Mouse (Mus musculus) midbrain, embryonic 13.5 days (tissue): ENCODE results near the gene Agrn. TPM values are rescaled to one million over a fixed set of nuclear protein-coding genes. Genes with fewer than 3 reads are reported as not detected.

Experiments used
- ATAC-seq: fragments of 200-750 bp; cut with Nextera tagmentation; 2 replicates; pipeline ENCODE4 v1.8.0; 2017; ENCODE audit warnings: mild to moderate bottlenecking, moderate TSS enrichment, moderate library complexity
- H3K27ac ChIP-seq: fragments of 300-500 bp; sonication (generic); 2 replicates; pipeline ENCODE4 v1.5.1; 2015; ENCODE audit warnings: inconsistent platforms, mild to moderate bottlenecking, moderate library complexity
- H3K27me3 ChIP-seq: fragments of 300-500 bp; sonication (generic); 2 replicates; pipeline ENCODE4 v1.6.1; 2015; ENCODE audit warnings: mild to moderate bottlenecking, inconsistent platforms
- H3K36me3 ChIP-seq: fragments of 300-500 bp; sonication (generic); 2 replicates; pipeline ENCODE4 v1.6.1; 2015; ENCODE audit warnings: mild to moderate bottlenecking, inconsistent platforms
- H3K4me1 ChIP-seq: fragments of 300-500 bp; sonication (generic); replicated peaks from 2 replicates; pipeline ENCODE4 v1.6.1; 2015; ENCODE audit warnings: inconsistent platforms
- H3K4me2 ChIP-seq: fragments of 300-500 bp; sonication (generic); replicated peaks from 2 replicates; pipeline ENCODE4 v1.6.1; 2015; ENCODE audit warnings: moderate library complexity, mild to moderate bottlenecking, inconsistent platforms
- H3K4me3 ChIP-seq: fragments of 300-500 bp; sonication (generic); replicated peaks from 2 replicates; pipeline ENCODE4 v1.5.1; 2015; ENCODE audit warnings: mild to moderate bottlenecking, inconsistent platforms
- H3K9ac ChIP-seq: fragments of 300-500 bp; sonication (generic); replicated peaks from 2 replicates; pipeline ENCODE4 v1.6.1; 2015; ENCODE audit warnings: mild to moderate bottlenecking, inconsistent platforms
- H3K9me3 ChIP-seq: fragments of 300-500 bp; sonication (generic); 2 replicates; pipeline ENCODE4 v1.6.1; 2016; ENCODE audit warnings: mild to moderate bottlenecking, inconsistent platforms
- WGBS: fragments of 180-500 bp; shearing (Covaris S2); methylation state at CpG from one replicate; pipeline ENCODE4 v1.1.7; 2015; 5-methylcytosine and 5-hydroxymethylcytosine counted together
- polyA plus RNA-seq: library from polyadenylated mRNA; unstranded; fragments of >200 nt; fragmentation: Nextera tagmentation; extraction: Ambion mirVana; gene quantifications from 2 replicates; pipeline ENCODE4 v1.2.1, GENCODE M21; 2015

Gene Agrn
- polyA plus RNA-seq, result 129 and 142 TPM in 2 replicates

- Histone ChIP-seq H3K27me3 (0 out of 2 replicates have a peak, but pooled peaks cover under 1% of the 10 kb centered on the region), H3K4me2 (peak within 1 kb of the TSS; percentile 91)
- ATAC-seq, result peak; percentile 80
Observed at GRCm38 (mm10) chr4:156197131-156197828, at the start of gene Agrn. Agrn (minus strand) TSS chr4:156197488.

GRCm38 (mm10) chr4:156236651-156237447 lies 39.6 kb upstream of the Agrn start:
- Histone ChIP-seq H3K9me3 (no peaks in the 10 kb centered on the region), H3K4me2 (peak overlapping the region; percentile 83), H3K4me3 (peak overlapping the region; percentile 92), H3K36me3 (peaks cover 58% of the 10 kb centered on the region), H3K9ac (peak overlapping the region; percentile 82), H3K27me3 (no peaks in the 10 kb centered on the region), H3K4me1 (peaks cover 22% of the 10 kb centered on the region), H3K27ac (no peak overlapping the region)
- no peak for ATAC-seq
- WGBS, result 21% methylated on average over 58 of the region's 60 CpGs

More at GRCm38 (mm10) chr4:156197131-156197828, at the start of gene Agrn:
- H3K4me1 ChIP-seq, result peaks cover 47% of the 10 kb centered on the region
- WGBS, result under 1% methylated on average over 34 of the region's 88 CpGs
- H3K9me3 ChIP-seq, result no peaks in the 10 kb centered on the region
- peak within 1 kb of the TSS; percentile 85 for H3K4me3 ChIP-seq
- peaks cover 18% of the 10 kb centered on the region for H3K36me3 ChIP-seq
- H3K27ac ChIP-seq, result peak within 1 kb of the TSS; percentile 93
- peak within 1 kb of the TSS; percentile 87 for H3K9ac ChIP-seq

- Histone ChIP-seq H3K9ac (peak within 1 kb of the TSS; percentile 82), H3K4me1 (peaks cover 22% of the 10 kb centered on the region), H3K27ac (peak within 1 kb of the TSS; percentile 91), H3K4me2 (peak within 1 kb of the TSS; percentile 83), H3K36me3 (peaks cover 58% of the 10 kb centered on the region), H3K9me3 (no peaks in the 10 kb centered on the region), H3K27me3 (no peaks in the 10 kb centered on the region), H3K4me3 (peak within 1 kb of the TSS; percentile 92)
- under 1% methylated on average over 73 of the region's 90 CpGs for WGBS
- ATAC-seq, result peak; percentile 88
Observed at GRCm38 (mm10) chr4:156235808-156236533, 38.7 kb upstream of the Agrn start, which contains the start of gene Noc2l. Noc2l (plus strand) TSS chr4:156236010.

- Histone ChIP-seq H3K4me3 (peak overlapping the region; percentile 92), H3K27me3 (no peaks in the 10 kb centered on the region), H3K4me2 (peak overlapping the region; percentile 83), H3K36me3 (peaks cover 58% of the 10 kb centered on the region), H3K9me3 (no peaks in the 10 kb centered on the region), H3K4me1 (peaks cover 22% of the 10 kb centered on the region), H3K9ac (peak overlapping the region; percentile 82), H3K27ac (peak overlapping the region; percentile 89)
- WGBS, result under 1% methylated on average over 15 of the region's 15 CpGs
- ATAC-seq, result peak; percentile 37
Observed at GRCm38 (mm10) chr4:156235360-156235770, 38.1 kb upstream of the Agrn start.

GRCm38 (mm10) chr4:156234701-156235213 lies 37.5 kb upstream of the Agrn start, which contains the start of gene Plekhn1:
Plekhn1 (minus strand) TSS chr4:156234857.
- Histone ChIP-seq H3K27me3 (no peaks in the 10 kb centered on the region), H3K9ac (peak within 1 kb of the TSS; percentile 82), H3K4me2 (peak within 1 kb of the TSS; percentile 83), H3K9me3 (no peaks in the 10 kb centered on the region), H3K4me1 (peaks cover 22% of the 10 kb centered on the region), H3K36me3 (peaks cover 58% of the 10 kb centered on the region), H3K4me3 (peak within 1 kb of the TSS; percentile 92), H3K27ac (peak within 1 kb of the TSS; percentile 91)
- peak; percentile 64 for ATAC-seq
- under 1% methylated on average over 35 of the region's 48 CpGs for WGBS

- peak overlapping the region; percentile 83 for H3K4me2 ChIP-seq
- peaks cover 22% of the 10 kb centered on the region for H3K4me1 ChIP-seq
- peaks cover 58% of the 10 kb centered on the region for H3K36me3 ChIP-seq
- no peaks in the 10 kb centered on the region for H3K27me3 ChIP-seq
- peak overlapping the region; percentile 91 for H3K27ac ChIP-seq
- 2% methylated on average over 17 of the region's 17 CpGs for WGBS
- H3K4me3 ChIP-seq, result peak overlapping the region; percentile 92
- no peaks in the 10 kb centered on the region for H3K9me3 ChIP-seq
- ATAC-seq, result peak; percentile 36
- H3K9ac ChIP-seq, result peak overlapping the region; percentile 81
Observed at GRCm38 (mm10) chr4:156234021-156234501, 36.8 kb upstream of the Agrn start.

GRCm38 (mm10) chr4:156228393-156229024 lies 31.2 kb upstream of the Agrn start:
- 0 out of 2 replicates have a peak overlapping the region, but pooled peaks have one; percentile 0 for H3K4me2 ChIP-seq
- ATAC-seq, result peak; percentile 37
- WGBS, result 32% methylated on average over 12 of the region's 12 CpGs
- no peak overlapping the region for H3K4me3 ChIP-seq
- H3K9me3 ChIP-seq, result no peaks in the 10 kb centered on the region
- no peak overlapping the region for H3K9ac ChIP-seq
- no peak overlapping the region for H3K27ac ChIP-seq
- H3K27me3 ChIP-seq, result no peaks in the 10 kb centered on the region
- peaks cover 11% of the 10 kb centered on the region for H3K4me1 ChIP-seq
- peaks cover 47% of the 10 kb centered on the region for H3K36me3 ChIP-seq

- peak; percentile 4; the same call in 1 of the 2 replicates for ATAC-seq
- Histone ChIP-seq H3K9me3 (no peaks in the 10 kb centered on the region), H3K4me3 (no peak overlapping the region), H3K27me3 (no peaks in the 10 kb centered on the region), H3K36me3 (peaks cover 49% of the 10 kb centered on the region), H3K27ac (no peak overlapping the region), H3K9ac (no peak overlapping the region), H3K4me2 (0 out of 2 replicates have a peak overlapping the region, but pooled peaks have one; percentile 0), H3K4me1 (peaks cover 6% of the 10 kb centered on the region; the same call in 1 of the 2 replicates)
- 32% methylated on average over 18 of the region's 18 CpGs for WGBS
Observed at GRCm38 (mm10) chr4:156227752-156228392, 30.6 kb upstream of the Agrn start.

- ATAC-seq, result no peak
- Histone ChIP-seq H3K9ac (no peak overlapping the region), H3K36me3 (peaks cover 38% of the 10 kb centered on the region), H3K4me2 (no peak overlapping the region), H3K4me1 (peaks cover 6% of the 10 kb centered on the region; the same call in 1 of the 2 replicates), H3K27ac (no peak overlapping the region), H3K4me3 (no peak overlapping the region), H3K27me3 (no peaks in the 10 kb centered on the region), H3K9me3 (no peaks in the 10 kb centered on the region)
- WGBS, result 95% methylated on average over 2 of the region's 2 CpGs
Observed at GRCm38 (mm10) chr4:156224276-156224675, 27.0 kb upstream of the Agrn start.

- no peaks in the 10 kb centered on the region for H3K9me3 ChIP-seq
- no peaks in the 10 kb centered on the region for H3K4me1 ChIP-seq
- no peaks in the 10 kb centered on the region for H3K27me3 ChIP-seq
- no peak for ATAC-seq
- H3K9ac ChIP-seq, result no peak overlapping the region
- H3K4me3 ChIP-seq, result no peak overlapping the region
- H3K36me3 ChIP-seq, result peaks cover 30% of the 10 kb centered on the region
- no peak overlapping the region for H3K27ac ChIP-seq
- 91% methylated on average over 11 of the region's 11 CpGs for WGBS
- no peak overlapping the region for H3K4me2 ChIP-seq
Observed at GRCm38 (mm10) chr4:156219936-156220335, 22.6 kb upstream of the Agrn start.
